Comparison of ENCODE assay signal across 12 mouse cellular contexts in the genomic region with DNA sequence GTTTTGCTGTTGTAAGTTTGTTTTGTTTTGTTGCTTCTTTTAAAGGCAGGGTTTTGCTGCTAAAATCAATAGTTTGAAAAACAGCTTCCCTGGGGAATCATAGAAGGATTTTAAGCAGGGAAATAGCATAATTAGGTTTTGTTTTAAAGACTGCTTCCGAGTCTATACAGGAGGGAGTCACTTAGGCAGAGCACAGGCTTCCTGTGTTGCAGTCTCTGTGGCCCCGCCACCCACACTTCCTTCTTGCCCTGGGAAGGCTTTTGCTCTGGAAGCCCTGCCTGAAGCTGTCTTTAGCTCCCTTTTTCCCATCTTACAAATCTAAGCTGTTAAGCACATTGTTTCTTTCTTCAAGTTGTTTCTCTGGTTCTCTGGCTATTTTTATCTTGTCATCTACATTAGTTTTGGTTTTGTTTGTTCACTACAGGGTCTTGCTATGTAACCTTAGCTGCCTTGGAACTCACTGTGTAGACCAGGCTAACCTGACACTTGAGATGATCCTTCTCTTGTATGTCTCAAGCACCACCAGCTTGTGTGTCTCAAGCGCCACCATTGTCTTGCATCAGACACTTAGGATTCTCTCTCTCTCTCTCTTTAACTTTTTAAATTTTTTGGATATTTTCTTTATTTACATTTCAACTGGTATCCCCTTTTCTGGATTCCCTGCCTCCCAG. TPM values are rescaled to one million over a fixed set of nuclear protein-coding genes. Genes with fewer than 3 reads are reported as not detected.
DNase-seq lines count a peak whose midpoint lies in the region; ATAC-seq and TF ChIP-seq lines count a peak whose summit lies in the region.
"Had no signal": no experiment of that assay in that cellular context is flagged by ENCODE, and none has a peak within 500 bp of the region (broad histone marks: within the 10 kb centered on the region; RNA-seq: fewer than 3 reads in every experiment).

No protein-coding gene starts in this region.

- TF ChIP-seq RAD21 in CH12.LX (IDR thresholded peaks at IDR 0.05; ENCODE audit: low read depth, low read length), result no peak

- DNase-seq in hindbrain, embryonic 14.5 days (ENCODE audit: low spot score), result peak; percentile 20
- no peak for DNase-seq in hindbrain, embryonic 10.5 days (ENCODE audit: low spot score)
- DNase-seq in CH12.LX (ENCODE audit: extremely low read depth), result no peak
- peak; percentile 74 for DNase-seq in lung, postnatal 10 days
- no peak for DNase-seq in testis, postnatal 10 days (ENCODE audit: low spot score)
- DNase-seq in urinary bladder, postnatal 25 days (ENCODE audit: low spot score), result no peak
- DNase-seq in layer of hippocampus, adult 18-20 months (ENCODE audit: low spot score in 2 of 2), result no peak
- DNase-seq: cerebellum, adult 11-12 months had no signal

- no peak overlapping the region for H3K27ac ChIP-seq in hindbrain, embryonic 14.5 days
- no peak overlapping the region for H3K27ac ChIP-seq in hindbrain, embryonic 10.5 days
- H3K27ac ChIP-seq in CH12.LX (ENCODE audit: insufficient read depth, low read depth), result no peak overlapping the region
- H3K27ac ChIP-seq: embryonic facial prominence, embryonic 13.5 days; midbrain, embryonic 13.5 days had no signal

- TF ChIP-seq EP300 in CH12.LX (IDR thresholded peaks at IDR 0.05; ENCODE audit: low read length), result no peak

- in situ Hi-C loops in CH12.LX (cut with MboI; ENCODE audit: low pct_ligation_motif_present, low pct_unique_long_range_greater_than_20kb, low sequenced_read_pairs), result no loop called here

- 62% methylated on average over 3 of the region's 3 CpGs for WGBS in hindbrain, embryonic 14.5 days
- WGBS in hindbrain, embryonic 10.5 days, result 72% methylated on average over 3 of the region's 3 CpGs

- no peaks in the 10 kb centered on the region for H3K36me3 ChIP-seq in hindbrain, embryonic 14.5 days (replicated peaks; ENCODE audit: control insufficient read depth, insufficient read depth)
- H3K36me3 ChIP-seq in hindbrain, embryonic 10.5 days, result no peaks in the 10 kb centered on the region
- H3K36me3 ChIP-seq in CH12.LX (replicated peaks in 1 of 2; ENCODE audit: control insufficient read depth in 1 of 2, insufficient read depth in 1 of 2, low read length in 1 of 2), result no peaks in the 10 kb centered on the region
- H3K36me3 ChIP-seq: embryonic facial prominence, embryonic 13.5 days; midbrain, embryonic 13.5 days had no signal

- TF ChIP-seq POLR2A in CH12.LX (IDR thresholded peaks at IDR 0.05; ENCODE audit: low read depth, low read length), result no peak

- no peak for TF ChIP-seq CTCF in CH12.LX (conservative IDR thresholded peaks at IDR 0.05 in 1 of 2, IDR thresholded peaks at IDR 0.05 in 1 of 2; ENCODE audit: low read depth in 2 of 2, low read length in 2 of 2)

- H3K4me1 ChIP-seq in hindbrain, embryonic 14.5 days (replicated peaks; ENCODE audit: control insufficient read depth, insufficient read depth, low read length), result no peaks in the 10 kb centered on the region
- H3K4me1 ChIP-seq in hindbrain, embryonic 10.5 days (replicated peaks), result no peaks in the 10 kb centered on the region
- no peaks in the 10 kb centered on the region for H3K4me1 ChIP-seq in CH12.LX (ENCODE audit: control insufficient read depth in 1 of 2, insufficient read depth in 2 of 2)
- H3K4me1 ChIP-seq: embryonic facial prominence, embryonic 13.5 days; midbrain, embryonic 13.5 days had no signal

- no peaks in the 10 kb centered on the region for H3K27me3 ChIP-seq in hindbrain, embryonic 14.5 days (ENCODE audit: control insufficient read depth, insufficient read depth, low read length)
- no peaks in the 10 kb centered on the region for H3K27me3 ChIP-seq in hindbrain, embryonic 10.5 days (ENCODE audit: insufficient read depth, poor library complexity, severe bottlenecking)
- H3K27me3 ChIP-seq in CH12.LX (replicated peaks), result peaks cover 30% of the 10 kb centered on the region
- H3K27me3 ChIP-seq: embryonic facial prominence, embryonic 13.5 days; midbrain, embryonic 13.5 days had no signal

- no peak overlapping the region for H3K9ac ChIP-seq in hindbrain, embryonic 14.5 days
- H3K9ac ChIP-seq in CH12.LX (ENCODE audit: insufficient read depth, low read depth), result no peak overlapping the region
- H3K9ac ChIP-seq: embryonic facial prominence, embryonic 13.5 days; midbrain, embryonic 13.5 days had no signal

- H3K4me2 ChIP-seq in hindbrain, embryonic 14.5 days (replicated peaks), result no peak overlapping the region
- 0 out of 2 replicates have a peak overlapping the region, but pooled peaks have one; percentile 1 for H3K4me2 ChIP-seq in CH12.LX (ENCODE audit: insufficient read depth, low read depth, poor library complexity, severe bottlenecking)
- H3K4me2 ChIP-seq: embryonic facial prominence, embryonic 13.5 days; midbrain, embryonic 13.5 days had no signal

- dilution Hi-C loops in CH12.LX (cut with MboI; ENCODE audit: extremely low pct_ligation_motif_present, extremely low pct_unique_long_range_greater_than_20kb, low sequenced_read_pairs), result no loop called here

- no peaks in the 10 kb centered on the region for H3K79me2 ChIP-seq in CH12.LX (replicated peaks; ENCODE audit: control insufficient read depth, extremely low read depth, insufficient read depth, poor library complexity, severe bottlenecking)

- no peak for ATAC-seq in hindbrain, embryonic 14.5 days (ENCODE audit: low FRiP score)
- peak; percentile 82 for ATAC-seq in erythroid progenitor cell, adult 5-6 weeks (replicated peaks; ENCODE audit: low FRiP score, poor library complexity, severe bottlenecking)
- ATAC-seq: midbrain, embryonic 13.5 days had no signal

- no peaks in the 10 kb centered on the region for H3K9me3 ChIP-seq in hindbrain, embryonic 14.5 days (ENCODE audit: control insufficient read depth, low read length)
- H3K9me3 ChIP-seq in hindbrain, embryonic 10.5 days, result no peaks in the 10 kb centered on the region
- H3K9me3 ChIP-seq in CH12.LX (replicated peaks; ENCODE audit: low read length), result no peaks in the 10 kb centered on the region
- H3K9me3 ChIP-seq: embryonic facial prominence, embryonic 13.5 days; midbrain, embryonic 13.5 days had no signal

- no peak overlapping the region for H3K4me3 ChIP-seq in hindbrain, embryonic 14.5 days (replicated peaks; ENCODE audit: low read length)
- no peak overlapping the region for H3K4me3 ChIP-seq in hindbrain, embryonic 10.5 days
- no peak overlapping the region for H3K4me3 ChIP-seq in CH12.LX (replicated peaks in 1 of 3; ENCODE audit: low read depth in 2 of 3, low read length in 2 of 3, poor library complexity in 1 of 3)
- H3K4me3 ChIP-seq: embryonic facial prominence, embryonic 13.5 days; midbrain, embryonic 13.5 days had no signal

RNA-seq across cellular contexts. Expression of a gene that starts 18.5 kb away (rescaled TPM):
- 13.3 and 14.2 TPM in 2 replicates for polyA plus RNA-seq in hindbrain, embryonic 14.5 days (2014; fragmentation: Nextera tagmentation; extraction: Ambion mirVana)
- 22.4 and 26.5 TPM in 2 replicates for polyA plus RNA-seq in hindbrain, embryonic 10.5 days (2016; fragmentation: Nextera tagmentation; extraction: Ambion mirVana)
- total RNA-seq in CH12.LX (2012; rRNA removed) (0.04 and 0.38 TPM in 2 replicates), CH12.LX (2014; rRNA removed) (not detected in 2 replicates)
- 0.23 and 0.49 TPM in 2 replicates for polyA plus RNA-seq in CH12.LX (2012; ENCODE audit: insufficient read length, low read depth)
- 10.8 TPM in 1 of 2 replicates, not detected in the other for total RNA-seq in erythroid progenitor cell, adult 5-6 weeks (2015; ENCODE audit: low replicate concordance)
- 0.13 TPM in 1 of 2 replicates, not detected in the other for total RNA-seq in erythroid progenitor cell, adult 5-6 weeks (2017; ENCODE audit: low replicate concordance)
- 10 to 100 TPM; 47.2 to 52.7 TPM for total RNA-seq in layer of hippocampus, adult 18-20 months (2021)

RNA-seq across cellular contexts. Expression of a gene that starts 28.9 kb away (rescaled TPM):
- 1.0 and 1.9 TPM in 2 replicates for polyA plus RNA-seq in hindbrain, embryonic 14.5 days (2014; fragmentation: Nextera tagmentation; extraction: Ambion mirVana)
- polyA plus RNA-seq in hindbrain, embryonic 10.5 days (2016; fragmentation: Nextera tagmentation; extraction: Ambion mirVana), result 0.88 and 1.0 TPM in 2 replicates
- 0.46 and 0.72 TPM in 2 replicates for total RNA-seq in CH12.LX (2012; rRNA removed)
- not detected in 2 replicates for total RNA-seq in CH12.LX (2014; rRNA removed)
- polyA plus RNA-seq in CH12.LX (2012; ENCODE audit: insufficient read length, low read depth), result 5.9 and 6.3 TPM in 2 replicates
- total RNA-seq in erythroid progenitor cell, adult 5-6 weeks (2015; ENCODE audit: low replicate concordance), result not detected in 2 replicates
- not detected in 2 replicates for total RNA-seq in erythroid progenitor cell, adult 5-6 weeks (2017; ENCODE audit: low replicate concordance)
- not detected for total RNA-seq in layer of hippocampus, adult 18-20 months (2021)
- total RNA-seq: left cerebral cortex, postnatal 14 days had no signal

RNA-seq across cellular contexts. Expression of a gene that starts 34.5 kb away (rescaled TPM):
- polyA plus RNA-seq in hindbrain, embryonic 14.5 days (2014; fragmentation: Nextera tagmentation; extraction: Ambion mirVana), result 44.5 and 49.7 TPM in 2 replicates
- polyA plus RNA-seq in hindbrain, embryonic 10.5 days (2016; fragmentation: Nextera tagmentation; extraction: Ambion mirVana), result 28.0 and 36.3 TPM in 2 replicates
- 3.6 and 4.1 TPM in 2 replicates for total RNA-seq in CH12.LX (2012; rRNA removed)
- total RNA-seq in CH12.LX (2014; rRNA removed), result 3.2 TPM in 2 replicates
- polyA plus RNA-seq in CH12.LX (2012; ENCODE audit: insufficient read length, low read depth), result 8.7 and 11.2 TPM in 2 replicates
- 22.3 and 28.1 TPM in 2 replicates for total RNA-seq in erythroid progenitor cell, adult 5-6 weeks (2015; ENCODE audit: low replicate concordance)
- total RNA-seq in erythroid progenitor cell, adult 5-6 weeks (2017; ENCODE audit: low replicate concordance), result 23.5 and 32.1 TPM in 2 replicates
- 10 to 100 TPM; 58.8 to 65.2 TPM for total RNA-seq in layer of hippocampus, adult 18-20 months (2021)

RNA-seq across cellular contexts. Expression of a gene that starts 34.7 kb away (rescaled TPM):
- polyA plus RNA-seq in hindbrain, embryonic 14.5 days (2014; fragmentation: Nextera tagmentation; extraction: Ambion mirVana), result 21.7 and 25.2 TPM in 2 replicates
- 20.3 and 25.6 TPM in 2 replicates for polyA plus RNA-seq in hindbrain, embryonic 10.5 days (2016; fragmentation: Nextera tagmentation; extraction: Ambion mirVana)
- 16.6 and 22.0 TPM in 2 replicates for total RNA-seq in CH12.LX (2012; rRNA removed)
- total RNA-seq in CH12.LX (2014; rRNA removed), result 5.4 and 10.1 TPM in 2 replicates
- 32.7 and 37.0 TPM in 2 replicates for polyA plus RNA-seq in CH12.LX (2012; ENCODE audit: insufficient read length, low read depth)
- 29.2 and 31.0 TPM in 2 replicates for total RNA-seq in erythroid progenitor cell, adult 5-6 weeks (2015; ENCODE audit: low replicate concordance)
- 10.1 and 32.7 TPM in 2 replicates for total RNA-seq in erythroid progenitor cell, adult 5-6 weeks (2017; ENCODE audit: low replicate concordance)
- total RNA-seq in layer of hippocampus, adult 18-20 months (2021), result 10 to 100 TPM; 43.6 to 48.0 TPM

RNA-seq across cellular contexts. Expression of a gene that starts 40.2 kb away (rescaled TPM):
- 5.5 and 9.3 TPM in 2 replicates for polyA plus RNA-seq in hindbrain, embryonic 14.5 days (2014; fragmentation: Nextera tagmentation; extraction: Ambion mirVana)
- polyA plus RNA-seq in hindbrain, embryonic 10.5 days (2016; fragmentation: Nextera tagmentation; extraction: Ambion mirVana), result 5.2 and 10.0 TPM in 2 replicates
- total RNA-seq in CH12.LX (2012; rRNA removed), result 0.08 TPM in 1 of 2 replicates, not detected in the other
- total RNA-seq in CH12.LX (2014; rRNA removed), result not detected in 2 replicates
- polyA plus RNA-seq in CH12.LX (2012; ENCODE audit: insufficient read length, low read depth), result not detected in 2 replicates
- total RNA-seq in erythroid progenitor cell, adult 5-6 weeks (2015; ENCODE audit: low replicate concordance), result not detected in 2 replicates
- 3.9 TPM in 1 of 2 replicates, not detected in the other for total RNA-seq in erythroid progenitor cell, adult 5-6 weeks (2017; ENCODE audit: low replicate concordance)
- total RNA-seq in layer of hippocampus, adult 18-20 months (2021), result 1 to 10 TPM; 1.4 to 2.3 TPM

Comparison
In these comparisons a context has a peak if more than half of its experiments do, and no peak if none do; other contexts are left out.
1. DNase-seq: peak in hindbrain, embryonic 14.5 days (single experiment) and lung, postnatal 10 days (single experiment); none in hindbrain, embryonic 10.5 days (single experiment), CH12.LX (single experiment), testis, postnatal 10 days (single experiment), urinary bladder, postnatal 25 days (single experiment) and layer of hippocampus, adult 18-20 months (0 of 2).
2. RNA of a gene that starts 18.5 kb away (total RNA-seq): 47.2 to 52.7 TPM in layer of hippocampus, adult 18-20 months; 0.04 to 0.38 TPM in CH12.LX and 0.13 to 10.8 TPM in erythroid progenitor cell, adult 5-6 weeks; every median in the first group is over 4 times any median in the second.
3. RNA of a gene that starts 34.5 kb away (total RNA-seq): 58.8 to 65.2 TPM in layer of hippocampus, adult 18-20 months and 22.3 to 32.1 TPM in erythroid progenitor cell, adult 5-6 weeks; 3.2 to 4.1 TPM in CH12.LX; every median in the first group is over 4 times any median in the second.